Mouse (Mus musculus) midbrain, embryonic 15.5 days (tissue): ENCODE results near the gene Cacna2d1. TPM values are rescaled to one million over a fixed set of nuclear protein-coding genes. Genes with fewer than 3 reads are reported as not detected.

ENCODE experiments used
- ATAC-seq: fragments of 200-750 bp; cut with Nextera tagmentation; replicated peaks from 2 replicates; pipeline ENCODE4 v1.8.0; 2017; ENCODE audit warnings: moderate TSS enrichment
- H3K27ac ChIP-seq: fragments of 300-500 bp; sonication (generic); 2 replicates; pipeline ENCODE4 v1.5.1; 2015; ENCODE audit warnings: mild to moderate bottlenecking, inconsistent platforms
- H3K27me3 ChIP-seq: fragments of 300-500 bp; sonication (generic); replicated peaks from 2 replicates; pipeline ENCODE4 v1.6.1; 2015; ENCODE audit warnings: inconsistent platforms
- H3K36me3 ChIP-seq: fragments of 300-500 bp; sonication (generic); replicated peaks from 2 replicates; pipeline ENCODE4 v1.6.1; 2015; ENCODE audit warnings: inconsistent platforms
- H3K4me1 ChIP-seq: fragments of 300-500 bp; sonication (generic); 2 replicates; pipeline ENCODE4 v1.6.1; 2015; ENCODE audit warnings: inconsistent platforms
- H3K4me2 ChIP-seq: fragments of 300-500 bp; sonication (generic); 2 replicates; pipeline ENCODE4 v1.6.1; 2015; ENCODE audit warnings: inconsistent platforms, mild to moderate bottlenecking, moderate library complexity
- H3K4me3 ChIP-seq: fragments of 300-500 bp; sonication (generic); 2 replicates; pipeline ENCODE4 v1.5.1; 2015; ENCODE audit warnings: mild to moderate bottlenecking, inconsistent platforms
- H3K9ac ChIP-seq: fragments of 300-500 bp; sonication (generic); 2 replicates; pipeline ENCODE4 v1.6.1; 2015; ENCODE audit warnings: mild to moderate bottlenecking, inconsistent platforms
- H3K9me3 ChIP-seq: fragments of 300-500 bp; sonication (generic); 2 replicates; pipeline ENCODE4 v1.6.1; 2016; ENCODE audit warnings: inconsistent platforms
- WGBS: fragments of 180-500 bp; shearing (Covaris S2); methylation state at CpG from one replicate; pipeline ENCODE4 v1.1.7; 2015; ENCODE audit warnings: mixed read lengths; 5-methylcytosine and 5-hydroxymethylcytosine counted together
- polyA plus RNA-seq: library from polyadenylated mRNA; unstranded; fragments of >200 nt; fragmentation: Nextera tagmentation; extraction: Ambion mirVana; gene quantifications from 2 replicates; pipeline ENCODE4 v1.2.1, GENCODE M21; 2015

The Cacna2d1 gene
- polyA plus RNA-seq, 1 experiment from 2014 or later: 40.5 TPM

DNA sequence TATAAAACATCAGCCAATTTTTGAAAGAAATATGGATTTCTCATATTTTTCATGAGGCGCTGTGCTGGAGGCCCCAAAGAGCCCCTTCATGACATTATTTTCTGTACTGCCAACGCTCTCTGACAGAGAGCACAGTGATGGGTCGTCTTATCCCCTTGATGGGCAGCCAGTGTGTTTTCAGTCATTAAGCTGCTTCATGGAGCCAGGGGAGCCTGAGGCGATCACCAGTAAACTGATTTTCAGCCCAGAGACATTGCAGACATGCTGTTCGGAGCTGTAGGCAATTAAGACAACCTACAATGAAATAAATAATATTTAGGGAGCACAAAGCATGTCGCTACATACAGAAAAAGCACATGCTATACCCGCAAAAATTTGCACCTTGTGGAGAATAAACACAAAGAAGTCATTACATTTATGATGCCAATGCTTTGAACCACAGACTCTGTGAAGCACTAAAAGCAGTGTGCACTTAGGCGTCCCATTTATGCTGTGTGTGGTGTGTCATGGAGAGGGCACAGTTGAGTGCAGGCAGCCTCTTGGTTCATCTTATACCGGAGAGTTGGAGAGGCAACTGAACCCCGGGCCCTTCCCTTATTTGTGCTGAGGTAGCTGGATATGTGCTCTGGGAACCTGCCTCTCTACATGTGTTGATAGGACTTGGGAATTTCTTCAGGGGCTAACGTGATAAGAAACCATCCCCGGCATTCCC, 57.1 kb downstream of the Cacna2d1 start:
- H3K9me3 ChIP-seq: no peaks in the 10 kb centered on the region
- ATAC-seq: peak; percentile 78
- H3K4me1 ChIP-seq: peaks cover 18% of the 10 kb centered on the region
- H3K4me2 ChIP-seq: 0 out of 2 replicates have a peak overlapping the region, but pooled peaks have one; percentile 14
- 36% methylated on average over 12 of the region's 12 CpGs for WGBS
- H3K9ac ChIP-seq: no peak overlapping the region
- no peaks in the 10 kb centered on the region for H3K36me3 ChIP-seq
- H3K4me3 ChIP-seq: no peak overlapping the region
- peak overlapping the region; percentile 63 for H3K27ac ChIP-seq
- H3K27me3 ChIP-seq: 0 out of 2 replicates have a peak, but pooled peaks cover 12% of the 10 kb centered on the region

DNA sequence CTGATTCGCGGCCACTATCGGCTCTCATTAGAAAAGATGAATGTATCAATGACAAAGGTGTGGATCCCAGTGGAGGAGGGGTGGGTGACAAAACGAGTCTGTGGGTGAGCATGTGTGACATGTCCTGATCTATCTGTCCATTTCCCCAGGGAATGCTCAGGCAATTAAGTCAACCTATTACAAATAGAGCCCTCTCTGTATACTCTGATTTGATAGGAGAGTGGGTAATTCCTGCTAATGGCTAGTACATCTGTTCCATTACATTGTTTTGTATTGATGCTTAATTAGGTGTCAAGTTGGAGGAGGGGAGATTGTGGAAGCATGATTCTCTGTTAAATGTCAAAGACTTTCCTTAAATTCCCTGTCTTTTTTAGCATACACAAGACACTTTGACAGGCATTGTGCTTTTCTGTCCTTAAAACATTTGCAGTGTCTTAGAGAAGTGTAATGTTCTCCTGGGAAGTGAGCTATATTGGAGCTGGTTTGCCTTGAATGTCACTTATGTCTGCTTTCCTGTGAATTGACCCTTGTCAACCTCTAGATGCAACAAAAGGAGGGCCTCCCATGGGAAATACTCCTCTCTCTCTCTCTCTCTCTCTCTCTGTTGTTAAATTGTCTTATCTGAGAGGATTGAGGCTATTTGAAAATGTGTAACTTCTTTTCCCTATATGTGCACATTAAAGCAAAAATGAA, 58.9 kb downstream of the Cacna2d1 start:
- Histone ChIP-seq H3K4me1 (peaks cover 18% of the 10 kb centered on the region), H3K36me3 (no peaks in the 10 kb centered on the region), H3K4me2 (no peak overlapping the region), H3K4me3 (no peak overlapping the region), H3K9ac (no peak overlapping the region), H3K9me3 (no peaks in the 10 kb centered on the region), H3K27ac (peak overlapping the region; percentile 10; the same call in 1 of the 2 replicates), H3K27me3 (0 out of 2 replicates have a peak, but pooled peaks cover 12% of the 10 kb centered on the region)
- ATAC-seq: 0 out of 2 replicates have a peak, but pooled peaks have one; percentile 31
- 20% methylated on average over 4 of the region's 4 CpGs for WGBS

DNA sequence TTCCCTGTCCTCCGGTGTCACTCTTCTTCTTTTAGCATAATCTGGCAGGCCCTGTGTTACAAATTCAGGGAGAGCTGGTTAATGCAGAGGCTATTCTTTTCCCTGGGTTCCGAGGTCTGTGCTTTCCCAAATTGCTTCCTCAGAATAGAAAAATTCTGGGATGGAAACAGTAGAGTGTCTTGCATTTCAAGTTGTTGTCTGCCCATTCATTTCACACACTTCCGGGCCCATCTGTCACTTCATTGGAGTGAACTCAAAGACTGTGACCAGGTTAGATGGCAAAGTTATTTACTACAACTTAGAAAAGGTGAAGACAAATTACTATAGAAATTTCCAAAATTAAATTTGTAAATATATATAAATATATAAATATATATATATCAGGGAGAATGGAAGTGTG, 62.7 kb downstream of the Cacna2d1 start:
- ATAC-seq: no peak
- Histone ChIP-seq H3K36me3 (no peaks in the 10 kb centered on the region), H3K27ac (no peak overlapping the region), H3K9me3 (no peaks in the 10 kb centered on the region), H3K4me2 (no peak overlapping the region), H3K9ac (no peak overlapping the region), H3K4me1 (peaks cover 6% of the 10 kb centered on the region), H3K27me3 (0 out of 2 replicates have a peak, but pooled peaks cover 6% of the 10 kb centered on the region), H3K4me3 (no peak overlapping the region)
- 70% methylated on average over 3 of the region's 3 CpGs for WGBS

DNA sequence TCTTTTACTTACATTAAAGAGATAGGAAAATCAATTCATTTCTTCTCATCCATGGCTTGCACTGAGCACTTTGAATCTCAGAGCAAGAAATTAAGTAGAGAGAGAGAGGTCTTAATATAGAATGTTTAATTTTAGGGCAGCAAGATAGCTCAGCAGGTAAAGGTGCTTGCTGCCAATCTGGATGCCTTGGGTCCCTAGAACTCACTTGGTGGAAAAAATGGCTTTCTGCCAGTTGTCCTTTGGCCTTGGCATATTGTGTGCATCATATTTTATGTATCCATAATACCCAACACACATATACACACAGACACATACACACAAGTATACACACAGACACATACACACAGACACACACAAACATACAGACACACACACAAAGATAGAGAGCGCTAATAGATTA, 63.3 kb downstream of the Cacna2d1 start:
- no peak for ATAC-seq
- H3K9ac ChIP-seq: no peak overlapping the region
- H3K4me3 ChIP-seq: no peak overlapping the region
- no peak overlapping the region for H3K27ac ChIP-seq
- no peak overlapping the region for H3K4me2 ChIP-seq
- H3K36me3 ChIP-seq: no peaks in the 10 kb centered on the region
- no peaks in the 10 kb centered on the region for H3K9me3 ChIP-seq
- 0 out of 2 replicates have a peak, but pooled peaks cover 6% of the 10 kb centered on the region for H3K27me3 ChIP-seq
- H3K4me1 ChIP-seq: peaks cover 12% of the 10 kb centered on the region
- 96% methylated on average over 1 of the region's 1 CpGs for WGBS

DNA sequence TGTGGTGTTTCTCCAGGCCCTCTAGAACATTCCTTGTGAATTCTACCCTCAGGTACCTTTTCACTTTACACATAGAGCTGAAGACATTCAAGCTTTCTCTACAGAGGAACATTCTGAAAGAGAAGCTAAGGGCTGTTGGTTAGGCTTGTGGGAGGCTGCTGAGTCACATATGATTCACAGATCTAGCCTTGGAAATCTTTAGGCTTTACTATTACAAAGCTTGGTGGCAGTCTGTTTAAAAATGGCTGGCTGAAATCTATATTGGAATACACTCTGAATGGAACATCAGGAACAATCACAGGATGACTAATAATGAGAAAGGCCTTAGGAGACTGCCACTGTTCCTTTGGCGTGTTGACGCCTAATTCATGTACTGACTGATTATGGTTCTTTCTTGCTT, 66.4 kb downstream of the Cacna2d1 start:
- ATAC-seq: no peak
- Histone ChIP-seq H3K9me3 (no peaks in the 10 kb centered on the region), H3K4me1 (peaks cover 26% of the 10 kb centered on the region), H3K9ac (no peak overlapping the region), H3K4me3 (no peak overlapping the region), H3K36me3 (no peaks in the 10 kb centered on the region), H3K4me2 (no peak overlapping the region), H3K27ac (no peak overlapping the region), H3K27me3 (0 out of 2 replicates have a peak, but pooled peaks cover 2% of the 10 kb centered on the region)
- 63% methylated on average over 2 of the region's 2 CpGs for WGBS

DNA sequence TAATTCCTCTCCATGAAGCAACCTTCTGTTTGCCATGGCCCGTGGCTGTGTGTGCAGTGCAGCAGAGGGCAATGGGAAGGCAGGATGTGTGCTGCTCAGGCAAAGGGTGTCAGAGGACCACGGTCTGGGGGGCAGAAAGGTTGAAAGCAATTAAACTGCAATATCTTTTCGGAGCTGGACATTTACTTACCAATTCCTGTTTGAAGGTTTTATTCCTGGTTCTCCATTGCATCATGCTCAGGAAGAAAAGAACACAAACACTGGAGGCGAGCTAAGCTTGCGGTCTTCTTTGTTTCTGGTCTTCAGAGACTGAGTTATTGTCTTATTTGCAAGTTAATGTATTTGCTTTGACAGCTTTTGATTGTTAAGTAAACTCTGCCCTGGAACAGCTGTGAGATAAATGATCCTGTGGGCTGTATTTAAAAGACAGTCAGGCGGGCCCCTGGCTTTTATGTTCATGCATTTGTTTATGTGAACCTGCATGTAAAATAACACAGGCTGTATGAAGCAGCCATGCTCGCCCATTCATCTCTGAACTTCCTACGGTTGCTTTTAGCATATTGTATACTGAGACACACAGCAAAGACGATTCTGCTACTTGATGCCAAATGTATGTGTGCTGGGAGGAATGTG, 68.1 kb downstream of the Cacna2d1 start:
- Histone ChIP-seq H3K9ac (no peak overlapping the region), H3K4me1 (peaks cover 26% of the 10 kb centered on the region), H3K27me3 (no peaks in the 10 kb centered on the region; the same call in 1 of the 2 replicates), H3K9me3 (no peaks in the 10 kb centered on the region), H3K4me2 (peak overlapping the region; percentile 2; the same call in 1 of the 2 replicates), H3K36me3 (no peaks in the 10 kb centered on the region), H3K27ac (peak overlapping the region; percentile 72), H3K4me3 (no peak overlapping the region)
- peak; percentile 68 for ATAC-seq
- WGBS: 11% methylated on average over 9 of the region's 9 CpGs

DNA sequence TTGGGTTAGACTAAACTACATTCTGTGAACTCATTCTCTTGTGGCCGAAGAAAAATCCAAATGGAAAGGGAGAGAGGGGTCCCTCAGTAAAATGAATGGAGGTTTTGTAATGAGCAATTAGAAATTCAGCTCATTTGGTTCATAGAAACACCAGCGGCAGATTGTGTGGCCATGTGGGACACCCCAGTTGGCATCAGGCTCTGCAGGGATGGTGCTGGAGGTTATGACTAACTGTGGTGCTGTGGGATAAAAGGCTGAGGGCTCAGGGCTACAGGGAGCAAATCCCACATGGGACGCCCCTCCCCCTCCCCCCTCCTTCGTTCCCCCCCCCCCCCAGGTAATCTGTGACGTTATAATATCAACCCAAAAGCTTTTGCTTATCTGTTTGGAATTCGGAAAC, 69.8 kb downstream of the Cacna2d1 start:
- ATAC-seq: peak; percentile 79
- Histone ChIP-seq H3K4me1 (peaks cover 26% of the 10 kb centered on the region), H3K9me3 (no peaks in the 10 kb centered on the region), H3K36me3 (no peaks in the 10 kb centered on the region), H3K4me3 (no peak overlapping the region), H3K4me2 (no peak overlapping the region), H3K27me3 (no peaks in the 10 kb centered on the region; the same call in 1 of the 2 replicates), H3K27ac (peak overlapping the region; percentile 58; the same call in 1 of the 2 replicates), H3K9ac (no peak overlapping the region)
- WGBS: 36% methylated on average over 6 of the region's 6 CpGs

DNA sequence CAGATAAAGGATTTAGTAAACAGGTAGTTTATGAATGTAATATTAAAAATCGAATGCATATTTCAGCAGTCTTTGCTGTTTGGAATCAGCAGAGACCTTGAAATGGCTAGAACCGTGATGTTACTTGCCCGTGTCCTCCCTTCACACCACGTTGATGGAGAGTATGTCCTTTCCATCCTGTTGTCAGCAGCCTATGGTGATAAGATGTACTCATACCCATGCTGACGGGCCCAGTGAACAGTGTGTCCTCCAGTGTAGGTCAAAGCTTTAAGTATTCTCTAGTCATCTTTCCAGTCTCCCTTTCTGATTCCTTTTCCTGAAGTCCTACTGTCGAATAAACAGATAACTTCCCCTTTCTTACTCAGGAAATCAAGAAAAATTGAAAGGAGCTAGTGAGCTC, 72.5 kb downstream of the Cacna2d1 start:
- 92% methylated on average over 6 of the region's 6 CpGs for WGBS
- Histone ChIP-seq H3K9me3 (no peaks in the 10 kb centered on the region), H3K27me3 (no peaks in the 10 kb centered on the region; the same call in 1 of the 2 replicates), H3K36me3 (no peaks in the 10 kb centered on the region), H3K4me1 (peaks cover 26% of the 10 kb centered on the region), H3K4me3 (no peak overlapping the region), H3K9ac (no peak overlapping the region), H3K4me2 (no peak overlapping the region), H3K27ac (no peak overlapping the region)
- ATAC-seq: no peak

DNA sequence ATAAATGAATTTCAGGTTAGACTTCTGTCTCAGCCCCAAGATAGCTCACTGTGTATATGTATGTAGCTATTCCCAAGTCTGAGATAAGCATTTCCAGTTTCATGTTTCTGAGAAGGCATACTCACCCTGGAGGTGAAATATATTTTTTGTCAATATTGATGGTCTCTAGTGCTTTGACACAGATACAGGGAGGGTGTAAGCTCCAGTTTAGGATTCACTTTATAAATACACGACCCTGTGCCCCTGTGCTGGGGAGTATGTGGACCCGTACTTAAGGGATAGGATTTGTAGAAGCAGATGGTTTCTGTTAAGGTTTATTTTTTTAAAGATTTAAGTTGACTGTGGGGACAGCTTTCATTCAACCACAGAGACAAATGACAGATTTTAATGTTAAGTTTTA, 79.2 kb downstream of the Cacna2d1 start:
- H3K4me3 ChIP-seq: no peak overlapping the region
- ATAC-seq: no peak
- 62% methylated on average over 2 of the region's 2 CpGs for WGBS
- H3K27me3 ChIP-seq: no peaks in the 10 kb centered on the region
- H3K4me2 ChIP-seq: no peak overlapping the region
- no peaks in the 10 kb centered on the region for H3K36me3 ChIP-seq
- no peaks in the 10 kb centered on the region for H3K9me3 ChIP-seq
- H3K9ac ChIP-seq: no peak overlapping the region
- no peak overlapping the region for H3K27ac ChIP-seq
- H3K4me1 ChIP-seq: no peaks in the 10 kb centered on the region

DNA sequence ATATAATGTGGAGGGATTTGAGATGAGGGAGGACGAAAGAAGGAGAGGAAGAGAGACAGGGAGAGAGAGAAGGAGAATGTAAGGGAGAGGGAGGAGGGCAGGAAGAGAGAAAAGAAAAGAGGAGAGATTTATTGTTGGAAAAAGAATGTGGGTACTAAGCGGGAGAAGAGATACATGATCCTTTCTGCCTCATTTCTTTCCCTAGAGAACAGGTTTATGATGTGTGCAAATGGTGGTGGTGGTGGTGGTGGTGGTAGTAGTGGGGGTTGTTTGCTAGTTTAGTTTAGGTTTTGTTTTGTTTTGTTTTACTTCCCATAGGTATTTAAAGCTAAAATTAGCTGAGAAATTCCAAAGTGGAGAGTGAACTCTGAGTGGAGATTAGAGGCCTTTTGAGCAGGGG, 79.9 kb downstream of the Cacna2d1 start:
- H3K27ac ChIP-seq: no peak overlapping the region
- H3K9ac ChIP-seq: no peak overlapping the region
- H3K4me2 ChIP-seq: no peak overlapping the region
- no peaks in the 10 kb centered on the region for H3K4me1 ChIP-seq
- no peak for ATAC-seq
- no peak overlapping the region for H3K4me3 ChIP-seq
- WGBS: 66% methylated on average over 2 of the region's 2 CpGs
- no peaks in the 10 kb centered on the region for H3K36me3 ChIP-seq
- no peaks in the 10 kb centered on the region for H3K9me3 ChIP-seq
- no peaks in the 10 kb centered on the region for H3K27me3 ChIP-seq

DNA sequence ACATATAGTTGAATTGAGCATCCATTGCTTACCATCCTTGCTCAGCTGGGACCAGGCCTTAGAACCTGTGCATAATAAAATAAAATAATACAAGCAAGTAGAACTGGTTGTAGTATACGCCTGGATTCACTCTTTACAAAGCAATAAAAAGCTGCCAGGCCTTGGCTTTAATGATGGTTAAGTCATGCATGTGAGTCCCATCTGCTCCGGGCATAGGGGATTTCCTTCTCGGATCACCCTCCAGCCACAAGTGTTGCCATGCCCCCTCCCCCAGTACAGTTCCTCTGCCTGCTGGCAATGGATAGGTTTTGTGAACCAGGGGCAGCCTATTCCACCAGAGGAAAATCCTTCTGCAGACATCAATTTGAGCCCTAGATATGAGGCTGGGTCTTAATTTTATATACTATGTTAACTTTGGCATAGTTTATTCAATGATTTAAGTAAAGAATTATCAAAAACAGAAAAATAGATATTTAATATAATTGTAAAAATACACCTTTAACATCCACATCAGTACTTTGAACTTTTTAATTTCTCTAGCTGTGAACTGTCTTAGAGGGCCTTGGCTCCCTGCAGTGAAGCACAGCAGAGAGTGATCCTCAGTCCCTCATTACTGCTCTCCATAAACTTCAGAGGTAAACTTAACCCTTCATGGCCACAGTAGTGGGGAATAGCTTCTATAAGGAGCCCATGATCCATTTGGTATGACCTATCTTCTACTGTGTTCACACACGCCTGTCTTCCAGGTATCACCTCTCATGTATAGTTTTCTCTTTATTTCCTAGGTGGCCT, 90.3 kb downstream of the Cacna2d1 start:
- H3K4me3 ChIP-seq: no peak overlapping the region
- peak; percentile 50 for ATAC-seq
- 39% methylated on average over 4 of the region's 4 CpGs for WGBS

More for the DNA sequence above, 90.3 kb downstream of the Cacna2d1 start:
- no peaks in the 10 kb centered on the region for H3K9me3 ChIP-seq
- peaks cover 8% of the 10 kb centered on the region; the same call in 1 of the 2 replicates for H3K4me1 ChIP-seq
- H3K4me2 ChIP-seq: no peak overlapping the region
- no peaks in the 10 kb centered on the region for H3K27me3 ChIP-seq
- H3K36me3 ChIP-seq: no peaks in the 10 kb centered on the region
- no peak overlapping the region for H3K27ac ChIP-seq
- no peak overlapping the region for H3K9ac ChIP-seq
